Mouse (Mus musculus): Measurements from ENCODE around the gene Tnni3k. TPM values are rescaled to one million over a fixed set of nuclear protein-coding genes. Genes with fewer than 3 reads are reported as not detected.

Gene Tnni3k
- polyA plus RNA-seq, 1 experiment from 2014 or later, result not detected

DNA sequence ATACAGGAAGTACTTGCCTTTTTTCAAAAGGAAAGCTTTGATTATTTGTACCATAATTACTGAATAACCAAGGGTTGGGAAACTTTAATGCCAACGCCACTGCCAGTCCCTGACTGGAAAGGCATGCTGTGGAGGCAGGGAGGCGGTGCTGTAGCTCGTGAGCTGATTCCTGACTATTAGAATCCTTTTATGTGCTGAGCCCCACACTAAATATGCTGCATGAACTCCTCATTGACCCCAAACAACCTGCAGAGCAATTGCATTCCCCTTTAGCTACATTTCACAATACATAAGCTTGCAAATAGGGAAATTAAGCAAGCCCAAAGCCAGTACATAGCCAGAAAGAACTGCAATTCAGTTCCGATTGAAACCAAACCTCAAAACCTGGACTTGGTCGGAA is 313.7 kb downstream of the Tnni3k start:
- H3K9ac ChIP-seq (ENCODE audit: low read length), result no peak overlapping the region
- H3K27me3 ChIP-seq (ENCODE audit: control insufficient read depth, insufficient read depth, low read length), result no peaks in the 10 kb centered on the region
- H3K9me3 ChIP-seq (replicated peaks; ENCODE audit: control insufficient read depth, low read length), result no peaks in the 10 kb centered on the region
- WGBS, result 69% methylated on average over 5 of the region's 5 CpGs
- no peaks in the 10 kb centered on the region for H3K4me1 ChIP-seq (ENCODE audit: control insufficient read depth, insufficient read depth, low read length)
- no peak for ATAC-seq (ENCODE audit: insufficient read depth, low FRiP score)
- no peaks in the 10 kb centered on the region for H3K36me3 ChIP-seq (ENCODE audit: control insufficient read depth, insufficient read depth, low read length)
- no peak overlapping the region for H3K27ac ChIP-seq (ENCODE audit: low read length)
- H3K4me2 ChIP-seq (ENCODE audit: low read depth, low read length), result no peak overlapping the region
- H3K4me3 ChIP-seq (replicated peaks; ENCODE audit: low read length), result no peak overlapping the region

Other genes starting within 250 kb of the Tnni3k start
- 17.1 and 19.7 TPM in 2 replicates for gene Fpgt, start 38.0 kb upstream of the Tnni3k start, polyA plus RNA-seq (2015; fragmentation: Nextera tagmentation; extraction: Ambion mirVana)
- gene Lrriq3, start 38.0 kb upstream of the Tnni3k start, polyA plus RNA-seq (2015; fragmentation: Nextera tagmentation; extraction: Ambion mirVana), result 0.74 and 1.2 TPM in 2 replicates